Mouse (Mus musculus): ENCODE results near the gene Ak3. TPM values are rescaled to one million over a fixed set of nuclear protein-coding genes. Genes with fewer than 3 reads are reported as not detected.

Ak3 gene
- polyA plus RNA-seq, 1 experiment from 2014 or later, result 71.7 TPM

DNA sequence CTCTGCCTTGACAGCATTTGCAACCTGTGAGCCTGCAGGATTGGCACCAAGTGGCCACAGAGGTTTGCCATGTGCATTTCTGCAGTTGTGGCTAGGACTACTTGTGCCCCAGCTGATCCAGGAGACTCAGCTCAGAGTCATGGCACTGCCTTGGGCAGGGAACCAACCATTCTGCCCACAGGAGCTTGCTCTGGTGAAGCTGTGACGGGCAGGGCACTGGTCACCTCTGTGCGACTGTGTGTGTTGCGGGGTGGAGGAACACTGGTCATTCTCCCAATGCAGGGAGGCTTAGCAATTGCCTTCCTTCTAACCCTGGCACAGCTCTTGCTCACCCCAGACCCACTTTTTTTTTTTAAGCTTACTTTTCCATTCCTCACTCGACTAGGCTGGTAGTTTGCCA is 7.7 kb upstream of the Ak3 start:
- peaks cover 7% of the 10 kb centered on the region for H3K4me1 ChIP-seq
- 87% methylated on average over 4 of the region's 4 CpGs for WGBS
- no peaks in the 10 kb centered on the region for H3K27me3 ChIP-seq (replicated peaks; ENCODE audit: low read depth, poor library complexity, severe bottlenecking)
- no peak overlapping the region for H3K4me3 ChIP-seq
- no peaks in the 10 kb centered on the region for H3K9me3 ChIP-seq
- no peak overlapping the region for H3K27ac ChIP-seq (replicated peaks)
- no peak for DNase-seq (ENCODE audit: low spot score)
- no peaks in the 10 kb centered on the region for H3K36me3 ChIP-seq (replicated peaks)

GRCm38 (mm10) chr19:29054594-29054993 is 6.8 kb upstream of the Ak3 start:
- no peak for DNase-seq (ENCODE audit: low spot score)
- Histone ChIP-seq H3K9me3 (no peaks in the 10 kb centered on the region), H3K4me3 (no peak overlapping the region), H3K27ac (replicated peaks) (no peak overlapping the region), H3K4me1 (no peaks in the 10 kb centered on the region), H3K27me3 (replicated peaks; ENCODE audit: low read depth, poor library complexity, severe bottlenecking) (no peaks in the 10 kb centered on the region), H3K36me3 (replicated peaks) (no peaks in the 10 kb centered on the region)
- 78% methylated on average over 6 of the region's 6 CpGs for WGBS

DNA sequence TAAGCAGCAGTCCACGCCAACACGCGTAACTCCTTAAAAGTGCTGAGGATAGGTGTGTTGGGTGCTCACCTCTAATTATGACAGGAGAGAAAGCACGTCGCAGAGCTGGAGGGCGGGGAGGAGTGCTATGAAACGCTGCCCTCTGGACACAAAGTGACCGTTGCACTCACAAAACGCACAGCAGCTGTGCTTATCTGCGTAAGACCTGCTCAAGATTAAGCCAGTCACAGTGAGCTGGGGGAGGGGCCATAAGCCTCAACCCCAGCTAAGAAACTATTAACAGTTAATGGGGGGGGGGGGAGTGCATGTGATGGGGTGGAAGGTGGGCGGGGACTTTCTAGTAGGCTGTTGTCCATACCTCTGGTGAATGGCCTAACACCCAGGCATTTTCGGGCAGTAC is 5.0 kb upstream of the Ak3 start:
- WGBS, result 89% methylated on average over 12 of the region's 12 CpGs
- H3K9me3 ChIP-seq, result no peaks in the 10 kb centered on the region
- H3K36me3 ChIP-seq (replicated peaks), result no peaks in the 10 kb centered on the region
- H3K27ac ChIP-seq (replicated peaks), result no peak overlapping the region
- peaks cover 8% of the 10 kb centered on the region for H3K4me1 ChIP-seq
- no peaks in the 10 kb centered on the region for H3K27me3 ChIP-seq (replicated peaks; ENCODE audit: low read depth, poor library complexity, severe bottlenecking)
- no peak overlapping the region for H3K4me3 ChIP-seq
- DNase-seq (ENCODE audit: low spot score), result no peak

DNA sequence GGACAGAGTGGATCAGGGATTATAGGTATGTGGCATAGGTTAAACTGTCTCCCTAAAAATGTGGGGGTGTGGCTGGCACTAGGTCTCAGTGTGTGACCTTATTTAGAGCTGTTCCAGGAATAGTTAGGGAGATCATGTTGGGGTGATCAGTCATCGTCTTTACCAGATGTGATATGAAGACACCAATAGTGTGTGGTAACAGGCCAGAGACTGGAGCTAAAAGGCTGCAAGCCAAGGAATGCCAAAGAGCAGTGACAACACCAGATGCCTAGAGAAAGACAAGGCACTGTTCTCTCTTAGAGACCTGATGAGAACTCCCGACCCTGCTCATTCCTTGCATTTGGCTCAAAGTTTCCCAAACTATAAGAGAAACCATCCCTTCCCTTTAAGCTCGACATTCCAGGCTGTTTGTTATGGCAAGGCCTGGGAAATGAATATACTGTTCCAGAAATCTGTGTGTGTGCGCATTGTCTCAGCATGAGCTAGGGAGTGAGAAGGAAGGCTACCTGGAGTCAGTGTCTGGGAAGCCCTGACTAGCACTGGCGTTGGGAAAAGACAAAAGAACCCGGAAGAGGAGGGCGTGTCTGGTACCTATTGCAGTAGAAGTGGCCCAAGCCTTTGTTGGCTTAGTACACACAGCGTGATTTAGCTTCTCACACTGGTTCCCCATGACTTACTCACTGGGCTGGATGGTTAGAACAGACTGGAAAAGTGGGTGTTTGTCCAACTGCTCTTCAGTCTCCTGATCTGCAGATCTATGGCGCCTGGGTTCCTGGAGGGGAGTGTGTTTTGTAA is 2.6 kb upstream of the Ak3 start:
- no peak overlapping the region for H3K27ac ChIP-seq (replicated peaks)
- H3K4me3 ChIP-seq, result no peak overlapping the region
- DNase-seq (ENCODE audit: low spot score), result no peak
- H3K9me3 ChIP-seq, result no peaks in the 10 kb centered on the region
- WGBS, result 76% methylated on average over 9 of the region's 9 CpGs
- no peaks in the 10 kb centered on the region for H3K36me3 ChIP-seq (replicated peaks)
- H3K27me3 ChIP-seq (replicated peaks; ENCODE audit: low read depth, poor library complexity, severe bottlenecking), result no peaks in the 10 kb centered on the region
- peaks cover 30% of the 10 kb centered on the region for H3K4me1 ChIP-seq

- DNase-seq (ENCODE audit: low spot score), result no peak
- H3K4me1 ChIP-seq, result peaks cover 38% of the 10 kb centered on the region
- H3K4me3 ChIP-seq, result no peak overlapping the region
- H3K9me3 ChIP-seq, result no peaks in the 10 kb centered on the region
- H3K27ac ChIP-seq (replicated peaks), result no peak overlapping the region
- WGBS, result 81% methylated on average over 12 of the region's 12 CpGs
- H3K36me3 ChIP-seq (replicated peaks), result no peaks in the 10 kb centered on the region
- H3K27me3 ChIP-seq (replicated peaks; ENCODE audit: low read depth, poor library complexity, severe bottlenecking), result no peaks in the 10 kb centered on the region
These were observed 1.8 kb upstream of the Ak3 start for GRCm38 (mm10) chr19:29049401-29050075.

- H3K36me3 ChIP-seq (replicated peaks), result no peaks in the 10 kb centered on the region
- DNase-seq (ENCODE audit: low spot score), result no peak
These were observed 814 bp downstream of the Ak3 start for GRCm38 (mm10) chr19:29046961-29047333.

GRCm38 (mm10) chr19:29045956-29046650 is 1.7 kb downstream of the Ak3 start:
- no peaks in the 10 kb centered on the region for H3K9me3 ChIP-seq
- WGBS, result 47% methylated on average over 15 of the region's 15 CpGs
- no peaks in the 10 kb centered on the region for H3K36me3 ChIP-seq (replicated peaks)
- peak overlapping the region; percentile 77 for H3K4me3 ChIP-seq
- peaks cover 50% of the 10 kb centered on the region for H3K4me1 ChIP-seq
- H3K27ac ChIP-seq (replicated peaks), result peak overlapping the region; percentile 95
- DNase-seq (ENCODE audit: low spot score), result peak; percentile 51
- H3K27me3 ChIP-seq (replicated peaks; ENCODE audit: low read depth, poor library complexity, severe bottlenecking), result no peaks in the 10 kb centered on the region

More at GRCm38 (mm10) chr19:29046961-29047333, 814 bp downstream of the Ak3 start:
- peak overlapping the region; percentile 77 for H3K4me3 ChIP-seq
- 33% methylated on average over 4 of the region's 4 CpGs for WGBS
- H3K27ac ChIP-seq (replicated peaks), result peak overlapping the region; percentile 95
- no peaks in the 10 kb centered on the region for H3K27me3 ChIP-seq (replicated peaks; ENCODE audit: low read depth, poor library complexity, severe bottlenecking)
- H3K9me3 ChIP-seq, result no peaks in the 10 kb centered on the region
- peaks cover 45% of the 10 kb centered on the region for H3K4me1 ChIP-seq

- DNase-seq (ENCODE audit: low spot score), result peak; percentile 40
- Histone ChIP-seq H3K4me3 (no peak overlapping the region), H3K9me3 (no peaks in the 10 kb centered on the region), H3K4me1 (peaks cover 50% of the 10 kb centered on the region), H3K27ac (replicated peaks) (no peak overlapping the region), H3K36me3 (replicated peaks) (peaks cover 4% of the 10 kb centered on the region; the same call in 1 of the 2 replicates), H3K27me3 (replicated peaks; ENCODE audit: low read depth, poor library complexity, severe bottlenecking) (no peaks in the 10 kb centered on the region)
- 49% methylated on average over 4 of the region's 4 CpGs for WGBS
These were observed 2.4 kb downstream of the Ak3 start for GRCm38 (mm10) chr19:29045369-29045768.

- Histone ChIP-seq H3K4me1 (peaks cover 50% of the 10 kb centered on the region), H3K9me3 (no peaks in the 10 kb centered on the region), H3K4me3 (no peak overlapping the region), H3K36me3 (replicated peaks) (peaks cover 12% of the 10 kb centered on the region), H3K27me3 (replicated peaks; ENCODE audit: low read depth, poor library complexity, severe bottlenecking) (no peaks in the 10 kb centered on the region), H3K27ac (replicated peaks) (no peak overlapping the region)
- WGBS, result 58% methylated on average over 9 of the region's 9 CpGs
- no peak for DNase-seq (ENCODE audit: low spot score)
These were observed 3.4 kb downstream of the Ak3 start for GRCm38 (mm10) chr19:29044353-29044768.

- no peak for DNase-seq (ENCODE audit: low spot score)
These were observed 5.1 kb downstream of the Ak3 start for GRCm38 (mm10) chr19:29042647-29043046.

GRCm38 (mm10) chr19:29042143-29042542 is 5.6 kb downstream of the Ak3 start:
- 82% methylated on average over 6 of the region's 6 CpGs for WGBS
- DNase-seq (ENCODE audit: low spot score), result no peak
- H3K4me1 ChIP-seq, result peaks cover 36% of the 10 kb centered on the region
- H3K36me3 ChIP-seq (replicated peaks), result peaks cover 22% of the 10 kb centered on the region
- H3K4me3 ChIP-seq, result no peak overlapping the region
- H3K27me3 ChIP-seq (replicated peaks; ENCODE audit: low read depth, poor library complexity, severe bottlenecking), result no peaks in the 10 kb centered on the region
- no peaks in the 10 kb centered on the region for H3K9me3 ChIP-seq
- no peak overlapping the region for H3K27ac ChIP-seq (replicated peaks)

More at GRCm38 (mm10) chr19:29042647-29043046, 5.1 kb downstream of the Ak3 start:
- Histone ChIP-seq H3K27ac (replicated peaks) (no peak overlapping the region), H3K4me3 (no peak overlapping the region), H3K36me3 (replicated peaks) (peaks cover 17% of the 10 kb centered on the region), H3K4me1 (peaks cover 40% of the 10 kb centered on the region), H3K9me3 (no peaks in the 10 kb centered on the region), H3K27me3 (replicated peaks; ENCODE audit: low read depth, poor library complexity, severe bottlenecking) (no peaks in the 10 kb centered on the region)
- WGBS, result 92% methylated on average over 9 of the region's 9 CpGs

DNA sequence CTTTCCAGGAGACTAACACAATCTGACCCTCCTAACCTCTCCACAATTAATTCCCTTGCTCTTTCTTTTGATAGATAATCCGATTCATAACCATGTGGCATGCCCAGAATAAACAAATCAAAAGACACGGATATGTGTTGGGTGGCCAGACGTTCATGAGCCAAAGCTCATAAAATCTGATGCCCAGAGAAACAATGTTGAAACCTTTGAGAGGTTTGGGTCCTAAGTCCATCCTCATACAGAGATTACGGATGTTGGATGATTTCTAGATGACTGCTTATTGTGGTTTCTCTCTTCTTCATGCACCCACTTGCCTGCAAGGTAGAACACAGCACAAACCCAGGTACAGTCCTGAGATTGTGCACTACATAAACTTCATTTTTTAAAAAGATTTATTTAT is 7.6 kb downstream of the Ak3 start:
- no peaks in the 10 kb centered on the region for H3K27me3 ChIP-seq (replicated peaks; ENCODE audit: low read depth, poor library complexity, severe bottlenecking)
- WGBS, result 86% methylated on average over 4 of the region's 4 CpGs
- peaks cover 18% of the 10 kb centered on the region for H3K4me1 ChIP-seq
- H3K36me3 ChIP-seq (replicated peaks), result peaks cover 41% of the 10 kb centered on the region
- H3K9me3 ChIP-seq, result no peaks in the 10 kb centered on the region
- no peak overlapping the region for H3K4me3 ChIP-seq
- no peak overlapping the region for H3K27ac ChIP-seq (replicated peaks)
- no peak for DNase-seq (ENCODE audit: low spot score)

Data from embryonic facial prominence, embryonic 10.5 days (tissue).